1 mouse cellular context compared by ENCODE assay signal in the genomic region with DNA sequence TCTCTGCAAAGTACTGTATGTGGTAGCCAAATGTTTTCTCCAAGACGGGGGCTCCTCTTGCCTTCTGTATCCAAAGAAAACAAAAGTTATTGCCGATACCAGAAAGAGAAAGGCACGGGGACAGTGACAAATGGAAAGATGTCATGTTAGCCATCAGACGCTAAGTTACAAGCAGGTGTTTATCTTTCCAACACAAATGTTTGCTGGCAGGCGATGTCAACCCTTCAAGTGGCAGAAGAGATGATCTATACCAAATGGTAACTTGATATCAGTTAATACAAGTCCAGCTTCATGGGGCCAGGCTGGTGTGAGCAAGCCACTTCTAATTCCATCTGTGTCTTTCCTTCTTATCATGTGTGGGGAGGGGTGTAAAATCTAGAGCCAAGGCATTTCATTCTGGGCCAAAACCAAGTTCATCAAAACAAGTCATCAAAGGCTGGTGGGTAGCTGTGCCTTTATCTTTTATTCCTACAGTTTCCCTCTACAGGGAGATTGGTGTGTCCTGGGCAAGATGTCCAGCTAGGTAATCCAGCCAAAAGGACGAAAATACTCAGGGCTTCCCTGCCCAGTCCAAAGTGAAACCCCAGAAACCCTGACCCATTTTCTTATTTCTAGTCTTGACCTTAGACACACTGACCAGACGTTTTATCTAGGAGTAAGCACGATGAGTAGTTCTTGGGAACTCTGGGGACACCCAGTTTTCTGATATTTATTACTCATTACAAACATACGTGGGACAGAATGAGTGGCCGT.
A peak's percentile ranks its signal among the peaks of the same experiment; 100 is the strongest.
TF ChIP-seq lines count a peak whose summit lies in the region.

No protein-coding gene starts in this region.

TF ChIP-seq in MEL, 35 proteins besides CTCF, POLR2A, EP300 and RAD21 (continued from another document):
- TF ChIP-seq TBP (IDR thresholded peaks at IDR 0.05; ENCODE audit: low read depth, low read length) = no peak
- no peak for TF ChIP-seq ZC3H11A (IDR thresholded peaks at IDR 0.05; ENCODE audit: low read depth, low read length)
- no peak for TF ChIP-seq CHD1 (IDR thresholded peaks at IDR 0.05; ENCODE audit: low read depth, low read length)
- TF ChIP-seq GABPA (IDR thresholded peaks at IDR 0.05; ENCODE audit: low read depth, low read length) = no peak
- no peak for TF ChIP-seq MEF2A (IDR thresholded peaks at IDR 0.05; ENCODE audit: extremely low read depth, insufficient replicate concordance, low read depth, low read length, poor library complexity, severe bottlenecking)
- TF ChIP-seq MAX (IDR thresholded peaks at IDR 0.05; ENCODE audit: low read length) = peak; percentile 19; the same call in 1 of the 2 replicates
- no peak for TF ChIP-seq KAT2A (conservative IDR thresholded peaks at IDR 0.05; ENCODE audit: low read depth, low read length)
- TF ChIP-seq ZKSCAN1 (IDR thresholded peaks at IDR 0.05; ENCODE audit: low read depth, low read length) = no peak
- TF ChIP-seq MXI1 (IDR thresholded peaks at IDR 0.05; ENCODE audit: low read depth, low read length) = no peak; the same call in 1 of the 2 replicates
- TF ChIP-seq NELFE (IDR thresholded peaks at IDR 0.05; ENCODE audit: low read depth, low read length) = peak; percentile 22; the same call in 1 of the 2 replicates
- TF ChIP-seq BHLHE40 (IDR thresholded peaks at IDR 0.05; ENCODE audit: borderline replicate concordance, low read depth, low read length) = peak; percentile 35; the same call in 1 of the 2 replicates
- TF ChIP-seq JUND (IDR thresholded peaks at IDR 0.05; ENCODE audit: low read depth, low read length) = no peak
- no peak for TF ChIP-seq MYB (IDR thresholded peaks at IDR 0.05; ENCODE audit: low read depth, low read length)
- TF ChIP-seq TAL1 (IDR thresholded peaks at IDR 0.05; ENCODE audit: low read length) = peak; percentile 57
- TF ChIP-seq MYC (IDR thresholded peaks at IDR 0.05; ENCODE audit: low read depth, low read length) = no peak
TF ChIP-seq in MEL: peak in this region for 8.
